Mouse (Mus musculus) stomach, embryonic 14.5 days (tissue): Measurements from ENCODE around the gene Padi1. TPM values are rescaled to one million over a fixed set of nuclear protein-coding genes. Genes with fewer than 3 reads are reported as not detected.
A peak's percentile ranks its signal among the peaks of the same experiment; 100 is the strongest.

Experiments used
- ATAC-seq: fragments of 200-750 bp; cut with Nextera tagmentation; 2 replicates; pipeline ENCODE4 v1.8.0; 2017; ENCODE audit warnings: low read depth, moderate TSS enrichment; ENCODE audit not compliant: insufficient number of reproducible peaks, insufficient read depth, low FRiP score
- H3K27ac ChIP-seq: fragments of 300-500 bp; sonication (generic); 2 replicates; pipeline ENCODE4 v1.5.1; 2014; ENCODE audit warnings: mild to moderate bottlenecking, low read length, moderate library complexity, mixed read lengths
- H3K27me3 ChIP-seq: fragments of 300-500 bp; sonication (generic); 2 replicates; pipeline ENCODE4 v1.6.1; 2014; ENCODE audit warnings: low read length, control low read depth, mixed read lengths; ENCODE audit not compliant: control insufficient read depth, insufficient read depth
- H3K36me3 ChIP-seq: fragments of 300-500 bp; sonication (generic); 2 replicates; pipeline ENCODE4 v1.6.1; 2014; ENCODE audit warnings: mild to moderate bottlenecking, control low read depth, low read length, moderate library complexity, mixed read lengths; ENCODE audit not compliant: control insufficient read depth, insufficient read depth
- H3K4me1 ChIP-seq: fragments of 300-500 bp; sonication (generic); 2 replicates; pipeline ENCODE4 v1.6.1; 2014; ENCODE audit warnings: low read length, control low read depth, mixed read lengths; ENCODE audit not compliant: control insufficient read depth, insufficient read depth
- H3K4me2 ChIP-seq: fragments of 300-500 bp; sonication (generic); replicated peaks from 2 replicates; pipeline ENCODE4 v1.6.1; 2014; ENCODE audit warnings: low read depth, low read length, control low read depth
- H3K4me3 ChIP-seq: fragments of 300-500 bp; sonication (generic); 2 replicates; pipeline ENCODE4 v1.5.1; 2014; ENCODE audit warnings: low read depth, low read length, control low read depth
- H3K9ac ChIP-seq: fragments of 300-500 bp; sonication (generic); replicated peaks from 2 replicates; pipeline ENCODE4 v1.6.1; 2014; ENCODE audit warnings: low read depth, mild to moderate bottlenecking, control low read depth, low read length, moderate library complexity, mixed read lengths
- H3K9me3 ChIP-seq: fragments of 300-500 bp; sonication (generic); 2 replicates; pipeline ENCODE4 v1.6.1; 2016; ENCODE audit warnings: low read depth, low read length, control low read depth; ENCODE audit not compliant: control insufficient read depth
- WGBS: fragments of 180-500 bp; shearing (Covaris S2); extraction: QIAGEN DNeasy Blood & Tissue Kit; methylation state at CpG from one replicate; pipeline ENCODE4 v1.1.7; 2014; 5-methylcytosine and 5-hydroxymethylcytosine counted together
- polyA plus RNA-seq: library from polyadenylated mRNA; unstranded; fragments of >200 nt; fragmentation: Nextera tagmentation; extraction: Ambion mirVana; gene quantifications from 2 replicates; pipeline ENCODE4 v1.2.1, GENCODE M21; 2014

The Padi1 gene
- polyA plus RNA-seq, 1 experiment from 2014 or later, result 0.13 TPM

DNA sequence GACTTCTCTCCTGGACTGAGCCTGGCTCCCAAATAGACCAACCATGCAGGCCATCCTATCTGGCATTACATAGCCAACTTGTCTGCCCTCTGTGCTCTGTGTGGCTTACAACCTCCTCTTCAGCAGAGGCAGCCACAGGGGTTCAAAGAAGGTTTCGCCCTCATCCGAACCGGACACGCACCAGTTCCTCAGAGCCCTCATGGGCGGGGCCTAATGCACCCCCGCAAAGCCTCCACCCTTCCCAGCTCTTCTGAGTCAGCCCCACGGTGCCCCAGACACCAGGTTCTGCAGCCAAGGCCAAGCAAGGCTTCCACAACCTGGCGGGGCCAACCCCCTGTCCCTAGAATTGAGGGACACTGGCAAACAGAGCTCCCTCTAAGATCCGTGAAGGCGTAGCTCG lies 13.7 kb upstream of the Padi1 start:
- Histone ChIP-seq H3K36me3 (no peaks in the 10 kb centered on the region), H3K4me1 (no peaks in the 10 kb centered on the region), H3K27me3 (no peaks in the 10 kb centered on the region), H3K9ac (no peak overlapping the region), H3K4me2 (no peak overlapping the region), H3K27ac (no peak overlapping the region), H3K4me3 (no peak overlapping the region), H3K9me3 (no peaks in the 10 kb centered on the region; the same call in 1 of the 2 replicates)
- WGBS, result 85% methylated on average over 11 of the region's 11 CpGs
- ATAC-seq, result no peak

DNA sequence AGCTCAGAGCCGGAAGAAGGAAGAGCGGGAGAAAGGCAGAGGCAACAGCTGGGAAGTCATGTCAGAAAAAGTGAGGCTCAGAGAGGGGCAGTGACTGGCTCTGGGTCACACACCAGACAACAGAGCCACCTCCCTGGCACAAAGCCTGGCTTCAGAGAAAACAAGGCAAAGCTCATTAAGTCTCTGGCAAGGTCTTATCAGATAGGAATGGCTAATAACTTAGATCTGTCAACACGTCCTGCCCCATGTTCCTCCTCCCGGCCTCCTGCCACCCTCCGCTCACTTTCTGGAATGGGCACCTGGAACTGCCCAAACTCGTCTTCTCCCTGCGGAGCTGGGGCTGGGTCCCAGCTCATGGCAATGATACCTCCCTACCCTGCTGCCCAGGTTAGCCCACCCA lies 12.2 kb upstream of the Padi1 start:
- H3K9me3 ChIP-seq, result no peaks in the 10 kb centered on the region; the same call in 1 of the 2 replicates
- ATAC-seq, result no peak
- 74% methylated on average over 7 of the region's 7 CpGs for WGBS
- no peak overlapping the region for H3K4me2 ChIP-seq
- H3K27me3 ChIP-seq, result no peaks in the 10 kb centered on the region
- H3K27ac ChIP-seq, result no peak overlapping the region
- no peak overlapping the region for H3K9ac ChIP-seq
- H3K36me3 ChIP-seq, result no peaks in the 10 kb centered on the region
- no peak overlapping the region for H3K4me3 ChIP-seq
- H3K4me1 ChIP-seq, result no peaks in the 10 kb centered on the region

DNA sequence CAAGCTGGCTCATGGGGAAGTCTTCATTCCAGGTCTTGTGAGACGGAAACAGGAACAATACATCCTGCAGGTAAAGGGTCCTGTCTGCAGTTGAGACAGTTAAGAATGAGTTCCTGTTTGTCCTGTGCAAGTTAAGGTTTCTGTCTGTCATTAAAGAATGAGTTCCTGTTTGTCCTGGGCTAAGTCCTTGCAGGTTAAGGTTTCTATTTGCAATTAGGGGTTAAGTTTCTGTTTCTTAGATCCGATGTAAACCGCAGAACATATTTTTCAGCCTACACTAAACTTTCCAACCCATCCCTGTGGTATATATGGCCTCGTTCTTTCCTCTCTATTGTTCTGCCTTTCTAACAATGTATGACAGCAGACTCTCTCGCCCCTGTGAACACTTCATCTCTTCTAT lies 11.5 kb upstream of the Padi1 start:
- 76% methylated on average over 5 of the region's 5 CpGs for WGBS

DNA sequence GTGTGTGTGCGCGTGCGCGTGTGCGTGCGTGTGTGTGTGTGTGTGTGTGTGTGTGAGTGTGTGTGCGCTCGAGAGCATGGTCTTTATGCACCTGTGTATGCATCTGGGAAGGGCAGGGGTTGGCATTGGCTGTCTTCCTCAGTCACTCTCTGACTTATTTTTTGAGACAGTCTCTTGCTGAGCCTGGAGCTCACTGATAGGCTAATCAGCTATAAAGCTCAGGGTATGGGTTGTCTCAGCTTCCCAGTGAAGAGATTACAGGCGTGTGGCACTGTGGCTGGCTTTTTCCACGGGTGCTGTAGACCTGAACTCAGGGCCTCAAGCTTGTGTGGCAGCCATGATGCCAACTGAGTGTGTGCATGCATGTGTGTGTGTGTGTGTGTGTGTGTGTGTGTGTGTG lies 9.6 kb upstream of the Padi1 start:
- Histone ChIP-seq H3K9me3 (no peaks in the 10 kb centered on the region; the same call in 1 of the 2 replicates), H3K36me3 (no peaks in the 10 kb centered on the region), H3K4me2 (no peak overlapping the region), H3K4me3 (no peak overlapping the region), H3K27ac (no peak overlapping the region), H3K27me3 (no peaks in the 10 kb centered on the region), H3K9ac (no peak overlapping the region), H3K4me1 (no peaks in the 10 kb centered on the region)
- peak; percentile 64; the same call in 1 of the 2 replicates for ATAC-seq
- 81% methylated on average over 10 of the region's 10 CpGs for WGBS

More for the DNA sequence above, 11.5 kb upstream of the Padi1 start:
- H3K4me2 ChIP-seq, result no peak overlapping the region
- no peak overlapping the region for H3K4me3 ChIP-seq
- H3K27me3 ChIP-seq, result no peaks in the 10 kb centered on the region
- H3K36me3 ChIP-seq, result no peaks in the 10 kb centered on the region
- H3K9me3 ChIP-seq, result no peaks in the 10 kb centered on the region; the same call in 1 of the 2 replicates
- H3K4me1 ChIP-seq, result no peaks in the 10 kb centered on the region
- no peak for ATAC-seq
- H3K27ac ChIP-seq, result no peak overlapping the region
- H3K9ac ChIP-seq, result no peak overlapping the region

DNA sequence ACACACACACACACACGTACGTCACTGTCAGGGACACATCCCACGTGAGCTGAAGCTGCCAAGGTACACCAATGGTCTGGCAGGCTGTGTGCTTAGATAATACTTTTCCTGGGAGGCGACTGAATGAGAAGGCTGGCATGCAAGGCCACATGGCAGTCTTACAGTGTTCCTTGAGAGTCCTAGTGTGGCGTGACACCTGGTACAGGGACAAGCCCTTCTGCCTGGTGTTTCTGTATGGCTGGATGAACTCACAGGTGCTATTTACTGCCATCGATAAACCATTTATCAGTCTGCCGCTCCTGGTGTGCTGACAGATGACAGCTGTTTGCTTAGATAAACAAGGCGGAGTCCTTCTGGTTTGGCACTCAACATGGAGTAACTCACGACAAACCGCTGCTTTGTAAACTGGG lies 8.9 kb upstream of the Padi1 start:
- Histone ChIP-seq H3K4me3 (no peak overlapping the region), H3K27me3 (no peaks in the 10 kb centered on the region), H3K9me3 (no peaks in the 10 kb centered on the region; the same call in 1 of the 2 replicates), H3K4me1 (no peaks in the 10 kb centered on the region), H3K36me3 (no peaks in the 10 kb centered on the region), H3K4me2 (no peak overlapping the region), H3K27ac (no peak overlapping the region), H3K9ac (no peak overlapping the region)
- peak; percentile 38; the same call in 1 of the 2 replicates for ATAC-seq
- WGBS, result 41% methylated on average over 10 of the region's 10 CpGs

DNA sequence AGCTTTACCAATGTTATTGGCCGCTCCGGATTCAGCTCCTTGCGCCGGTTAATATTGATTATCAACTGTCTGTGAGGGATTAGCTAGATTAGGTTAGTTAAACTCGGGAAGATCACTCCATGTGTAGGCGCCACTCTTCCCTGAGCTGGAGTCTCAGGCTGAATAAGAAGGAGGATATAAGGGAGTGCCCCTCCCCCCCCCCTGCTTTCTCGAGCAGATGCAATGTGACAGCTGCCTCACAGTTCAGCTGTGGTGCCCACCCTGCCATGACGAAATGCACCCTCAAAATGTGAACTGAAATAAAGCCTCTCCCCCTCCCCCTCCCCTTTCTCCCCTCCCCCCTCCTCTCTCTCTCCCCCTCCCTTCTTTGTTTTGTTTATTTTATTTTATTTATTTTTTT lies 8.0 kb upstream of the Padi1 start:
- Histone ChIP-seq H3K9me3 (no peaks in the 10 kb centered on the region; the same call in 1 of the 2 replicates), H3K27ac (no peak overlapping the region), H3K4me3 (no peak overlapping the region), H3K27me3 (no peaks in the 10 kb centered on the region), H3K9ac (no peak overlapping the region), H3K36me3 (no peaks in the 10 kb centered on the region), H3K4me2 (no peak overlapping the region), H3K4me1 (no peaks in the 10 kb centered on the region)
- whole genome bisulfite sequencing, result 55% methylated on average over 8 of the region's 8 CpGs
- ATAC-seq, result no peak

DNA sequence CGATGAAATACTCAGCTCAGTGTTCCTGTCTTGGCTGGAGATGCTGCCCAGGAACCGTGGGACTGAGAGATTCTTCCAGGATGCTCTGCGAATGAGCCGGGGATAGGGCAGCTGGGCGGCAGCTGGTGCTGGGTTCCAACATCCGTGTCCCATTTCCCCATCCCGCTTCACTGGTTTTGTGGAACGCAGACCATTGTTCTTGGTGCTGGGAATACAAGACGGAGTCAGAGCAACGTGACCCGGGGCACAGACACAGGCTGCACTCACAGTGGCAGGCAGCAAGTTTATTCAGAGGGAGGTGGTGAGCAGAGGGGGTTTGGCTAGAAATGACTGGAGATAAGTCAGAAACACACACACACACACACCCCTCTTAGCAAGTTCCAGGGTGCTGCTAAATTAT lies 3.7 kb upstream of the Padi1 start:
- no peak overlapping the region for H3K9ac ChIP-seq
- H3K4me3 ChIP-seq, result no peak overlapping the region
- H3K27me3 ChIP-seq, result no peaks in the 10 kb centered on the region
- ATAC-seq, result no peak
- H3K36me3 ChIP-seq, result no peaks in the 10 kb centered on the region
- H3K27ac ChIP-seq, result no peak overlapping the region
- 77% methylated on average over 11 of the region's 11 CpGs for WGBS
- peaks cover 4% of the 10 kb centered on the region; the same call in 1 of the 2 replicates for H3K4me1 ChIP-seq
- no peaks in the 10 kb centered on the region for H3K9me3 ChIP-seq
- no peak overlapping the region for H3K4me2 ChIP-seq

DNA sequence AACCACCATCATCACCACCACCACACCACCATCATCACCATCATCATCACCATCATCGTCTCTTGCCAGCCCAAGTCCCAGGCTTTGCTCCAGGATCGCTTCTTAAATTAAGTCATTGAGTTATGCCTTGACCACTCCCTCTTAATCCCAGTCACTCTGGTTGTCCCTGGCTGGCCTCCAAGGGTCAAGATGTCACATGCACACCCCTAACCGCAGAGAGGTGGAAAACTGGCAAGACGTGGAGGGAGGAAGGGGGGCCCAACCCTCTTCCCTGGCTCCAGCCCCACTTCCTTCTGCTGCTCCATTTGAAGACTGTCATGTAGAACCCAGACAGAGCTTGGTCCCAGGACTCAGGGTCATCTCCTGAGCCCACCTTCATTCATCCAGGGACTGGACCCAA lies 587 bp downstream of the Padi1 start:
- WGBS, result 56% methylated on average over 4 of the region's 4 CpGs
- no peak for ATAC-seq

DNA sequence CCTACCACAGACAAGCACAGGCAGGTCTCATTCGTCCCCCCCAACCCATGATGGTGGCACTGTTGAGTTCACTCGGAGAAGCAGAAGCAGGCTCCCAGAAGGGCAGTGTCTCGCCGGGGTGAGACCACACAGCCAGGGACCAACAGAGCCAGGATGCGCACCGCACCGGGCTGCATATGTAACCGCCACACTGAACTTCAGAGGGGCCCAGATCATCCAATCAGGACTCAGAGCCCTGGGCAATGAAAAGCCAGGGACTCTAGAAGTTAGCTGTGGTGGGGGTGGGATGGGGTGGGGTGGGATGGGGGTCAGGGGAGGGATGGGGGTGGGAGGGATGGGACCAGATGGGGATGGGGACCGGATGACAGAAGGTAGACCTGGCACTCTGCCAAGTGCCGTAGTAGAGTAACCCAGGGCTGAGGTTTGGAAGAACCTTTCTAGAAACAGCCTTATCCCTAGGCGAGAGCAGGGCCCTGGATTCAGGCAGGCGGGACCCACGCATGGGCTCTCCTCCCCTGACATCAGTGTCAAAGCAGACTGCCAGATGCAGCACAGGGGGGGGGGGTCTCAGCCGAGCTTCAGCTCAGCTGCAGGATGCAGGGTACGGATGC lies 1.8 kb downstream of the Padi1 start:
- ATAC-seq, result no peak
- Histone ChIP-seq H3K27me3 (no peaks in the 10 kb centered on the region), H3K4me3 (no peak overlapping the region), H3K36me3 (no peaks in the 10 kb centered on the region), H3K27ac (no peak overlapping the region), H3K4me1 (peaks cover 4% of the 10 kb centered on the region; the same call in 1 of the 2 replicates), H3K9me3 (no peaks in the 10 kb centered on the region), H3K9ac (no peak overlapping the region), H3K4me2 (no peak overlapping the region)
- 58% methylated on average over 15 of the region's 15 CpGs for WGBS

More for the DNA sequence above, 587 bp downstream of the Padi1 start:
- Histone ChIP-seq H3K9ac (no peak overlapping the region), H3K27me3 (no peaks in the 10 kb centered on the region), H3K36me3 (no peaks in the 10 kb centered on the region), H3K4me3 (no peak overlapping the region), H3K4me2 (no peak overlapping the region), H3K27ac (no peak overlapping the region), H3K9me3 (no peaks in the 10 kb centered on the region), H3K4me1 (peaks cover 4% of the 10 kb centered on the region; the same call in 1 of the 2 replicates)
